Mouse (Mus musculus) bone marrow, adult 2 months (tissue): ENCODE data around the gene Slc9a7. TPM values are rescaled to one million over a fixed set of nuclear protein-coding genes. Genes with fewer than 3 reads are reported as not detected.
A peak's percentile ranks its signal among the peaks of the same experiment; 100 is the strongest.

ENCODE experiments used
- H3K27ac ChIP-seq: fragments of 200-500 bp; 2 replicates; pipeline ENCODE4 v1.5.1; 2012; ENCODE audit warnings: low read depth, mild to moderate bottlenecking, control low read depth, inconsistent platforms, low read length; ENCODE audit not compliant: control insufficient read depth, poor library complexity, insufficient read depth
- H3K4me1 ChIP-seq: fragments of 200-500 bp; 2 replicates; pipeline ENCODE4 v1.6.1; 2011; ENCODE audit warnings: low read length; ENCODE audit not compliant: control insufficient read depth, insufficient read depth
- H3K4me3 ChIP-seq: fragments of 200-500 bp; replicated peaks from 2 replicates; pipeline ENCODE3; 2011; ENCODE audit warnings: mild to moderate bottlenecking, low read depth, low read length, control low read depth; ENCODE audit not compliant: control insufficient read depth
- CTCF ChIP-seq: fragments of 200-500 bp; IDR thresholded peaks from 2 replicates; pipeline ENCODE4 v1.5.1; 2011; ENCODE audit warnings: low read length, control low read depth; ENCODE audit not compliant: control insufficient read depth, insufficient read depth
- POLR2A ChIP-seq: fragments of 200-500 bp; IDR thresholded peaks from 2 replicates; pipeline ENCODE4 v1.6.1; 2011; ENCODE audit warnings: low read depth, mild to moderate bottlenecking, control low read depth, low read length, borderline replicate concordance; ENCODE audit not compliant: control insufficient read depth
- WGBS: fragments of 180-500 bp; shearing (Covaris S2); methylation state at CpG from one replicate; pipeline ENCODE4 v1.1.7; 2018; 5-methylcytosine and 5-hydroxymethylcytosine counted together
- polyA plus RNA-seq: library from polyadenylated mRNA; stranded (reverse); fragments of >200 nt; gene quantifications from 2 replicates; pipeline ENCODE4 v1.2.4, GENCODE M21; 2011; ENCODE audit warnings: low replicate concordance; ENCODE audit not compliant: missing spikeins, insufficient read depth, insufficient read length

The Slc9a7 gene
- polyA plus RNA-seq, 1 experiment: 2.3 TPM

- Histone ChIP-seq H3K27ac (no peak overlapping the region), H3K4me3 (no peak overlapping the region), H3K4me1 (no peaks in the 10 kb centered on the region)
- TF ChIP-seq CTCF (no peak), POLR2A (no peak)
These were observed 123.2 kb downstream of the Slc9a7 start for GRCm38 (mm10) chrX:20168430-20168829.

GRCm38 (mm10) chrX:20164984-20165383 lies 126.6 kb downstream of the Slc9a7 start:
- no peak overlapping the region for H3K4me3 ChIP-seq
- 50% methylated on average over 3 of the region's 3 CpGs for WGBS
- no peaks in the 10 kb centered on the region for H3K4me1 ChIP-seq
- no peak overlapping the region for H3K27ac ChIP-seq
- no peak for TF ChIP-seq POLR2A
- TF ChIP-seq CTCF: no peak

GRCm38 (mm10) chrX:20162322-20162711 lies 129.3 kb downstream of the Slc9a7 start:
- 32% methylated on average over 4 of the region's 4 CpGs for WGBS

GRCm38 (mm10) chrX:20161687-20162321 lies 129.8 kb downstream of the Slc9a7 start:
- TF ChIP-seq CTCF (no peak), POLR2A (no peak)
- 71% methylated on average over 9 of the region's 9 CpGs for WGBS

More at GRCm38 (mm10) chrX:20162322-20162711, 129.3 kb downstream of the Slc9a7 start:
- H3K27ac ChIP-seq: no peak overlapping the region
- no peaks in the 10 kb centered on the region for H3K4me1 ChIP-seq
- H3K4me3 ChIP-seq: no peak overlapping the region
- TF ChIP-seq CTCF (peak; percentile 23; the same call in 1 of the 2 replicates), POLR2A (no peak)

GRCm38 (mm10) chrX:20160301-20160700 lies 131.3 kb downstream of the Slc9a7 start:
- Histone ChIP-seq H3K27ac (no peak overlapping the region), H3K4me3 (no peak overlapping the region), H3K4me1 (no peaks in the 10 kb centered on the region)
- WGBS: 53% methylated on average over 1 of the region's 1 CpGs
- no peak for TF ChIP-seq CTCF
- no peak for TF ChIP-seq POLR2A

More at GRCm38 (mm10) chrX:20161687-20162321, 129.8 kb downstream of the Slc9a7 start:
- Histone ChIP-seq H3K27ac (no peak overlapping the region), H3K4me1 (no peaks in the 10 kb centered on the region), H3K4me3 (no peak overlapping the region)

GRCm38 (mm10) chrX:20157519-20157918 lies 134.1 kb downstream of the Slc9a7 start:
- 26% methylated on average over 2 of the region's 2 CpGs for WGBS
- Histone ChIP-seq H3K27ac (no peak overlapping the region), H3K4me3 (no peak overlapping the region), H3K4me1 (no peaks in the 10 kb centered on the region)
- no peak for TF ChIP-seq POLR2A
- no peak for TF ChIP-seq CTCF

GRCm38 (mm10) chrX:20129466-20129865 lies 162.1 kb downstream of the Slc9a7 start:
- no peak for TF ChIP-seq CTCF
- no peak for TF ChIP-seq POLR2A
- no peaks in the 10 kb centered on the region for H3K4me1 ChIP-seq
- no peak overlapping the region for H3K4me3 ChIP-seq
- H3K27ac ChIP-seq: no peak overlapping the region
- WGBS: 76% methylated on average over 1 of the region's 1 CpGs

- TF ChIP-seq CTCF (no peak), POLR2A (no peak)
These were observed 162.7 kb downstream of the Slc9a7 start for GRCm38 (mm10) chrX:20128951-20129350.

GRCm38 (mm10) chrX:20125481-20125880 lies 166.1 kb downstream of the Slc9a7 start:
- WGBS: 59% methylated on average over 2 of the region's 2 CpGs
- Histone ChIP-seq H3K4me1 (no peaks in the 10 kb centered on the region), H3K27ac (no peak overlapping the region), H3K4me3 (no peak overlapping the region)
- TF ChIP-seq CTCF: no peak
- TF ChIP-seq POLR2A: no peak

More at GRCm38 (mm10) chrX:20128951-20129350, 162.7 kb downstream of the Slc9a7 start:
- Histone ChIP-seq H3K4me1 (no peaks in the 10 kb centered on the region), H3K27ac (no peak overlapping the region), H3K4me3 (no peak overlapping the region)
